Mouse (Mus musculus): ENCODE data around the gene Selenoo.

The Selenoo gene

GRCm38 (mm10) chr15:89128382-89129350 is 39.8 kb downstream of the Selenoo start, which contains the start of gene Hdac10:
Gene Hdac10, minus strand, starts transcription at chr15:89128700.
- DNase-seq, result peak; percentile 94 to 98

- peak in 1 of 2 experiments; percentile 2 for DNase-seq
These were observed 41.4 kb downstream of the Selenoo start for GRCm38 (mm10) chr15:89130245-89130644.

DNA sequence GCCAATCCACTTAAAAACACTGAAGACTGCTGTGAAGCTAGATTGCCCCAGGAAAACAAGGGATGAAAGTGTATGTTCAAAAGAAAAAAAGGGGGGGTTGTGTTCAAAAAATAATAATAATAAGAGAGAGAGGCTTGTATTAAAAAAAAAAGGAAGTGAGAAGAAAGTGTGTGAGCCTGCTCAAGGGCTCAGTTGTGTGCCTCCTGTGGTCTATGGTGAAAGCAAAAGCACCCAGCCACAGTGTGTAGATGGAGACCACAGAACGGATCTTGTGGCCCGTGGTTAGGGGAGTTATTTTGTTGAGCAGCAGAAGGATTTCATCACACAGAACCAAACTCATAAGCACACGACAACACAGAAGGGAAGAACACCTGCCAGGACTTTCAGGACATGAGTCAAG is 42.4 kb downstream of the Selenoo start:
- DNase-seq, result no peak

DNA sequence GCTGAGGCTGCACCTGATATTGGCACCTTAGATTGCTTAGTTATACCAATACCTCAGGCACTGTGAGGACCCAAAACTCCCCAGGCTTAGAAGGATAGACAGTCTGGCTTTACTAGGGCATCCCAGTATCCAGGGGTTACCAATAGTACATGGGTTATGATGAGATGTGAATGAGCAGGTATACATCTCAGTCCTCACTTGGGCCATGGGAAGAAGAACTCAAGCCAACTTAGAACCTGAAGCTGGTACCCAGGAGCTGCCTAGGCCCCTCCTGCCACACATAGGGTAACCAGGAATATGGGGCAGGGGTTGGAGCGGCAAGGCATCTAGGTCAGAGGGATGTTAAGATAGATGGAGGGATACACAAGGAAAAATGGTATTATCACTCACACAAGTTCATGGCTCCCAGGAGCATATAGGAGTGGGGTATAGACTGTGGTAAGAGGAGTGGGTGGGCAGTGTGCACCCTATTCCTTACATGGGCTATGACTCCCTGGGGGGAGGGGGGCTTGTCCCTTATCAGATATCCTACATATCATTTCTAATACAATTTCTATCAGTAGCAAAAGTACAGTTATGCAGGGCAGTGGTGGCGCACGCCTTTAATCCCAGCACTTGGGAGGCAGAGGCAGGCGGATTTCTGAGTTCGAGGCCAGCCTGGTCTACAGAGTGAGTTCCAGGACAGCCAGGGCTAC is 47.7 kb downstream of the Selenoo start:
- DNase-seq, result peak in 1 of 2 experiments; percentile 1

DNA sequence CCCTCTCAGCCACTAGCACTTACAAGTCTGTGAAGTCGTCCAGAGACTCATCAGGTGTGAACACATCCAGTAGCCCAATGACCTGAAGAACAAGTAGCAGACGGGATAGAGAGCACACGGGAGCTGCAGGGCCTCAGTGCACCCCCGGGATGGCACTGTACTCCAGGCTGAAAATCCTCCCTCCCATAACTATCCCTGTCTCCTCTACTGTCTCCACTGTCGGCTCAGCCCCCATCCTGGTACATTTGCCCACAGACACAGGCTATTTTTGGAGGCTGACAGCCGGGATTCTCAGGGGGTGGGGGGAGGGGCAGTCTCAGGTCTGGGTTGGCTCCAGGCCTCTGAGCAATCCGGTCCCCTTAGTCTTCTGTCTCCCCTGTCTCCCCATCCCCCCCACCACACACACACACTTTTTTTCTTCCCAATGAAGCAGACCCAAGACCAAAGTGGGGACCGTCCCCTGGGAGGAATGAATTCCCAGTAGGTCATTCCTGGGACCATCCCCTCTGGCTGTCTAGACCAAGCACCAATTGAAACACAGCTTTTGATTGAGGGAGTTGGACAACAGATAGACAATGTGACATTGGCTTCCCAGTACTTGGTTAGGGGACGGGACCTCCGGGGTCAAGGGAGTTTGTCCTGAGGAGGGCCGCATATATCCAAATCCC is 48.6 kb downstream of the Selenoo start:
- peak in 1 of 2 experiments; percentile 38 for DNase-seq

- peak; percentile 40 to 56 for DNase-seq
These were observed 49.1 kb downstream of the Selenoo start for GRCm38 (mm10) chr15:89138046-89138405.

- DNase-seq, result no peak
These were observed 49.6 kb downstream of the Selenoo start for GRCm38 (mm10) chr15:89138531-89138930.

DNA sequence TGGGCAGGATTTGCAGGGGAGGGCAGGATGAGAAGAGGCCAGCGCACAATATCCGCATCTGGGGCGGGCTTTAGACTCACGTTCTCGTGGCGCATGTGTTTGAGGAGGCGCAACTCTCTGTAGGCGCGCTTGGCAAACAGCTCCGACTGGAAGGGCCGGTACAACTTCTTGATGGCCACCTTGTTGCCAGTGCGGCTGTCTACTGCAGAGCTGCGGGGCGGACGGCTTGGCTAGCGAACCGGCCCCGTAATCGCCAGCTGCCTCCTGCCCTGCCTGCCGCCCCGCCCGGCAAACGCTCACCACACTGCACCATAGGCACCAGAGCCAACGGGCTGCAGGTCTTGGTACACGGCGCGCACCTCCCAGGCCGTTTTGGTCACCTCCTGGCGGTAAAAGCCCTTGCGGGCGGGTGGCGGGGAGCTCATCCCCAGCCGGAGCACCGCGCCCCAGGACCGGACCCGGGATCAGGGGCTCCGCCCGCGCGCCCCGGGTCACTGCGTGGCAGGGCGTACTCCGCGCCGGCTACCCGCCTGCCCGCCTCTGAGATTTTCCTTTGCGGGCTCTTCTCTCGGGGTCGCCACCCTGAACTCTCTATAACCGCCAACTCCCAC is 51.3 kb downstream of the Selenoo start:
- DNase-seq, result peak; percentile 76 to 77

DNA sequence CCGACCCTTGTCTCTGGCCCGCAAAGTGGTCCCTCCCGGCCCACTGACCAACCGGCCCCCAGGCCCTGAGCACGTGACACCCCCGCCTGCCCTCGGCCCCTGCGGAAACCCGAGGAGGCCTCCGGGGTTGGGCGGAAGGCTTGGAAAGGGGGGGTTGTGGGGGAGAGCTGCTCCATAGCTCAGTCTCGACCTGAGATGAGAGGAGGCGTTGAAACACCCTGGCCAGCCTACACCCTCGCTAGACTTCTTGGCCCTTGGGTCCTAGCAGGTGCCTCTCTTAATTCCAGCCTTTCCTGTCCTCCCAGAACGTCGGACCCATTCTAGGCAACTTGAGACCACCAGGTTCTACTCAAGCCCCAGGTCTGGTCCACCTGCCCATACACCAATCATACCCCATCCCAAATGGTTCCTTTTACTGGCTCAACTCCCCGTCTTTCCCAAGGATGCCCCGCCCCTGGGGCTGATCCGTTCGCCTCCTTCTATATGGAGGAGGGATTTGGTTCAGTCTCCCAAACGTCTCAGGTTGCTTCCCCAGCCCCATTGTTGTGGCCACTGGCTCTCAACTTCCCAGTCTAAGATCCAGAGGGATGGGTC is 51.9 kb downstream of the Selenoo start, which contains the start of gene Mapk12:
Gene Mapk12 (minus strand): TSS at position 45 of the 594 bp plus-strand sequence.
- DNase-seq, result peak; percentile 68 to 75

DNA sequence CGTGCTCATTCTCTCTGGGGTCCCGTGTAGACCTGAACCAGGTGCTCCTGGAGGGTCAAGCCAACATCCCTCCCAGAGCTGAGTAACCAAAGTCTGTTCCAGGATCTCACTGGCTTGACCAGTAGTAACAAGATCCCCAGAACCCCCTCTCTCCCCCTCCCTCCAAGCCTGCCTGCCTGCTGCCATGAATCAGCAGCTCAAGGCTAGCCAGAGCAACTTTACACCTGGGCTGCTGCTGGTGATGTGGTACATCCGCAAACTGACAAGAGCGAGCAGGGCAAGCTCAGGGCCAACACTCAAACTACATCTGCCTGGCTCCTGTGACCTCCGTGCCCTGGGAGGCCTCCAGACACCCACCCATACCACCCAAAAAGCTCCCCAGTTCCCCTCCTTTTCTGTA is 52.6 kb downstream of the Selenoo start:
- no peak for DNase-seq

DNA sequence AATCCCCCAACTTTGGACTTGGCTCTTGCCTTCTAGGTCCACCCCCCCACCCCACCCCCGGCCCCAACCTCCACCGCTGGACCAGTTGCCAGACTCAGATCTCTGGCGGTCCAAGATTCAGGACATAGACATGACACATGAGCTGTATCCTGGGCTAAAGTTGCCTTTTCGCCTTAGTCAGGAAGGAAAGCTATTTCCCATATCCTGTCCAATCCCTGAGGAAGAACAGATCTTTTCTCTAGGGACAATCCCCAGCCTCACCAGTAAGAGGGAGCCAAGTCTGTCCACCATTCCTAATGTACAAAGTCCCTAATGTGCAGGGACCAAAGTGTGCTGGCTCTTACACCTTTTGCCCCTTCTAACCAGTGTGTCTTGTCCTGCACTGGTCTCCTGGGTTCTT is 53.0 kb downstream of the Selenoo start:
- no peak for DNase-seq

DNA sequence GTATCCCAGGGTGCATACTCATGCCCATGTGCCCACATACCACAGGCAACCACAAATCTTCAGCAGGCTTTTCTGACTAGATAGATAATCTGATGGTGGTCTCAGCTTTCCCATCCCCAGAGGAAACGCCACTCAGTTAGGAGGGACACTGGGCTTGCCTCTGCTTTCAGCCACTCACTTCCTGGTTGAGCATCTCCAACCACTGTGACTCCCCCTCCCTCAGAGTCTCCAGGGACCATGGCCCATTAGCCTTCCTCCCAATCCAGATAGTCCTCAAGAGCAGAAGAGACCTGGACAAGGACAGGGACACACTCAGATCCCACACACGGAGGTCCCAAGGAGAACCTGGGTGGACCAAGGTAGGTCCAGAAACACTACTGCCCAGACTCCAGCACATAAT is 54.2 kb downstream of the Selenoo start:
- DNase-seq, result no peak

- no peak for DNase-seq
These were observed 56.1 kb downstream of the Selenoo start for GRCm38 (mm10) chr15:89144965-89145364.

- DNase-seq, result no peak
These were observed 57.0 kb downstream of the Selenoo start for GRCm38 (mm10) chr15:89145813-89146350.

- peak; percentile 72 to 81 for DNase-seq
These were observed 57.7 kb downstream of the Selenoo start for GRCm38 (mm10) chr15:89146537-89146936.

- peak; percentile 48 to 67 for DNase-seq
These were observed 58.1 kb downstream of the Selenoo start for GRCm38 (mm10) chr15:89147024-89147423.

GRCm38 (mm10) chr15:89147456-89147855 is 58.6 kb downstream of the Selenoo start:
- DNase-seq, result no peak

- DNase-seq, result no peak
These were observed 59.0 kb downstream of the Selenoo start for GRCm38 (mm10) chr15:89147895-89148294.

DNA sequence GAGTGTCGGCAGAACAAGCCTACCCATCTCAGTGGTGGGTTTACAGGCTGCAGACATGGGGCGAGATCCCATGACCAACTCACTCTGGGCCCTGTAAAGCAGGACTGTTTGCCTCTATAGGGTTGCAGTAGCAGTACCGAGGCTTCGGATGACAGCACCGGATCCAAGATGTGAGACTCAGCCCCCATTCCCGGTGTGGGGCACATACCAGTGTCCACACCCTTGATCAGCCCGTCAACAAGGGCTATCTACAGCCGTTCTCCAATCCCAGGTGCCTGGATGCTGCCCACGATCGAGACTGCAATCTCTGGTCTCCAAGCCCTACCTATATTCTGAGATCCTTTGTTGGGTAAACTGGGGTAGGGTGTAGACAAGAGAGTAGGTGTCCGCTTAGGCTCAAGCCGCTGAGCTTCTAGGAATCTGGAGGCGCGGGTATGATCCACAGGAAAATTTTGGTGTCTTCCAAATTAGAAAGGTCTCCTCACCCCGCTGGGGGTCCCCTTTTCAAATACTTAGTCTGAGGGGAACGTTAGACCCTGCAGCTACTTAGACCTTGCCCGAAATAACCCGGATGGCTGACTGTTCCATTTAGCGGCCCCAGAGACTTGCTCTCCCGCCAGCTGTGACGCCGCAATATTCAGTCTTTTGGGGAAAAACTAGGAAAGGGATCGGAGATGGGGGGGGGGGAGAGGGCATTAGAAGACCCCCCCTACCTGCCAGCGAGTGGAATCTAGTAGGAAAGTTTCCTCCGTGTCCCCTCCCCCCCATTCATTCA is 59.8 kb downstream of the Selenoo start:
- DNase-seq, result no peak

- peak; percentile 41 to 45 for DNase-seq
These were observed 60.6 kb downstream of the Selenoo start, which contains the start of gene Mapk11 for GRCm38 (mm10) chr15:89149271-89150040. Gene Mapk11, minus strand, starts transcription at chr15:89149628.

Data from cerebellum, postnatal 36 days (tissue).